Mouse (Mus musculus) cortical plate, adult 2 months (tissue): ENCODE results near the gene Phf7. TPM values are rescaled to one million over a fixed set of nuclear protein-coding genes. Genes with fewer than 3 reads are reported as not detected.

Source experiments
- H3K27ac ChIP-seq: fragments of 200-500 bp; 2 replicates; pipeline ENCODE4 v1.5.1; 2012; ENCODE audit warnings: low read length, control low read depth, inconsistent platforms; ENCODE audit not compliant: insufficient read depth
- H3K4me1 ChIP-seq: fragments of 200-500 bp; 2 replicates; pipeline ENCODE4 v1.6.1; 2011; ENCODE audit warnings: low read length; ENCODE audit not compliant: control insufficient read depth, insufficient read depth
- H3K4me3 ChIP-seq: fragments of 200-500 bp; 2 replicates; pipeline ENCODE4 v1.5.1; 2011; ENCODE audit warnings: mild to moderate bottlenecking, low read length, control low read depth; ENCODE audit not compliant: insufficient read depth
- CTCF ChIP-seq: fragments of 200-500 bp; IDR thresholded peaks from 2 replicates; pipeline ENCODE4 v1.5.1; 2011; ENCODE audit warnings: mild to moderate bottlenecking, control low read depth, low read length; ENCODE audit not compliant: insufficient read depth; ENCODE audit errors: extremely low read depth
- POLR2A ChIP-seq: fragments of 200-500 bp; IDR thresholded peaks from 2 replicates; pipeline ENCODE4 v1.6.1; 2011; ENCODE audit warnings: mild to moderate bottlenecking, low read length, control low read depth; ENCODE audit not compliant: insufficient read depth; ENCODE audit errors: extremely low read depth
- polyA plus RNA-seq: library from polyadenylated mRNA; depleted of rRNA; stranded (reverse); fragments of >200 nt; gene quantifications from 2 replicates; pipeline ENCODE4 v1.2.3, GENCODE M21; 2012; rRNA removed

The Phf7 gene
- 5.3 and 7.6 TPM in 2 replicates for polyA plus RNA-seq

- H3K27ac ChIP-seq = peak within 1 kb of the TSS; percentile 97
- peak within 1 kb of the TSS; percentile 98 for H3K4me3 ChIP-seq
- TF ChIP-seq CTCF (no peak), POLR2A (peak; percentile 40; the same call in 1 of the 2 replicates)
- H3K4me1 ChIP-seq = peaks cover 3% of the 10 kb centered on the region
Measured at GRCm38 (mm10) chr14:31251084-31251604, at the start of gene Phf7, which contains the start of gene Bap1. TSS of gene Phf7 (minus strand) at chr14:31251317. TSS of gene Bap1 (plus strand) at chr14:31251450.

- Histone ChIP-seq H3K4me1 (no peaks in the 10 kb centered on the region), H3K27ac (no peak overlapping the region), H3K4me3 (no peak overlapping the region)
- TF ChIP-seq CTCF = no peak
- TF ChIP-seq POLR2A = no peak
Measured at GRCm38 (mm10) chr14:31285728-31286127, 34.6 kb upstream of the Phf7 start.

GRCm38 (mm10) chr14:31272164-31272563 lies 21.0 kb upstream of the Phf7 start:
- TF ChIP-seq POLR2A (no peak), CTCF (peak; percentile 86)
- peaks cover 11% of the 10 kb centered on the region for H3K4me1 ChIP-seq
- H3K27ac ChIP-seq = no peak overlapping the region
- no peak overlapping the region for H3K4me3 ChIP-seq

- no peak for TF ChIP-seq CTCF
- TF ChIP-seq POLR2A = no peak
- H3K27ac ChIP-seq = no peak overlapping the region
Measured at GRCm38 (mm10) chr14:31271121-31271520, 20.0 kb upstream of the Phf7 start.

DNA sequence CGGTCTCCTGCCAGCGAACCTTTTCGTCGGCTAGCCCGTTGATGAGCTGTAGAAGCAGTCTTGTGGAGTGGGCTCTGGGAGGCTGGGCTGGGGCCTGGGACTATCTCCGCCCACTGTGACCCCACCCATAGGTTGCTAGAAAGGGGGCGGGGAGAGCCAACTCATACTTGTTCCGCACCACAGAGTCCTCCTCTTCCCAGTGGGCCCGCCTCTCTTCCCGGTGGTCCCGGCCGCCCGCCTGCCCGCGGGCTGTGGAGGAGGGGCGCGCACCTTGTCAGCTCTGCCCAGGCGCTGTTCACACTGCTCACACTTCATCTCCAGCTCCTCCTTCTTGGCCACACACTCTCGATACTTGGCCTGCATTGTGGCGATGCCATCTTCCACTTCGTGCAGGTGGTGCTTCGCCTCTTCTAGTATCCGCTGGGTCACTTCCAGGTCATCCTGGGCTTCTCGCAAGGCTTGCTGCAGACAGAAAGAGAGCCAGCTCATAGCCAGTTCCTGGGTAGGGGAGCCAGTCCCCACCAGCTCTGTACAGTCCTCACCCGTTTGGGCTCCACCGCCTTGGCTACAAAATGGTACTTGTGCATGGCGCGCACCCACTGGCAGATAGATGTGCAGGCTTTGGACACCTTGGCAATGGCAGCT lies 18.5 kb upstream of the Phf7 start:
- Histone ChIP-seq H3K27ac (peak overlapping the region; percentile 93), H3K4me3 (peak overlapping the region; percentile 9), H3K4me1 (peaks cover 11% of the 10 kb centered on the region)
- TF ChIP-seq POLR2A (no peak), CTCF (no peak)

More at GRCm38 (mm10) chr14:31271121-31271520, 20.0 kb upstream of the Phf7 start:
- H3K4me1 ChIP-seq = peaks cover 11% of the 10 kb centered on the region
- H3K4me3 ChIP-seq = no peak overlapping the region

- H3K4me1 ChIP-seq = peaks cover 11% of the 10 kb centered on the region
- peak overlapping the region; percentile 93 for H3K27ac ChIP-seq
- peak overlapping the region; percentile 9 for H3K4me3 ChIP-seq
- TF ChIP-seq CTCF (no peak), POLR2A (peak; percentile 78)
Measured at GRCm38 (mm10) chr14:31268301-31269001, 17.3 kb upstream of the Phf7 start.

- peak; percentile 33; the same call in 1 of the 2 replicates for TF ChIP-seq POLR2A
- TF ChIP-seq CTCF = no peak
- Histone ChIP-seq H3K4me3 (no peak overlapping the region), H3K27ac (peak overlapping the region; percentile 75), H3K4me1 (peaks cover 11% of the 10 kb centered on the region)
Measured at GRCm38 (mm10) chr14:31267649-31268048, 16.5 kb upstream of the Phf7 start.

DNA sequence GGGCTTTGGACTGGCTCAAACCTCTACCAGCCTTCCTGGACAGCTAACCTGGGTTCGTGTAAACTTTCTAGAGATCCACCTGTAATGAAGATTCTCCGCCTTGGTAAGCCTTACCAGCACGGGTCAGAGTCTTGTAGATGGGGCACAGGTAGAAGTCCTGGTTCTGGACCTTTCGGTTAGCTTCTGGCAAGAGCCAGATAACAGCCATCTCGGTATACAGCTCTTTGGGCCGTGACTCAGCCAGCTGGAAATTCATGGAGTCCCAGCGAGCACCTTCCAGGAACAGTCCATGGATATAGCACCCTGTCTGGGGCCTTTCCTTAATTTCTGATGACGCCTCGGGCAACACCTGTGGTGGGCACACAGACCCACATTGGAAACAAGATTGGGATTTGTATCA lies 9.8 kb upstream of the Phf7 start:
- Histone ChIP-seq H3K27ac (no peak overlapping the region), H3K4me3 (no peak overlapping the region), H3K4me1 (no peaks in the 10 kb centered on the region)
- TF ChIP-seq POLR2A (no peak), CTCF (no peak)

- Histone ChIP-seq H3K27ac (no peak overlapping the region), H3K4me1 (no peaks in the 10 kb centered on the region), H3K4me3 (no peak overlapping the region)
- TF ChIP-seq POLR2A (no peak), CTCF (no peak)
Measured at GRCm38 (mm10) chr14:31260374-31260773, 9.3 kb upstream of the Phf7 start.
